Mouse (Mus musculus) limb, embryonic 11.5 days (tissue): Measurements from ENCODE around the gene Pkp3. TPM values are rescaled to one million over a fixed set of nuclear protein-coding genes. Genes with fewer than 3 reads are reported as not detected.

Source experiments
- ATAC-seq: fragments of 200-750 bp; cut with Nextera tagmentation; 2 replicates; pipeline ENCODE4 v1.8.0; 2017; ENCODE audit warnings: low read depth; ENCODE audit not compliant: insufficient number of reproducible peaks, low FRiP score, low TSS enrichment
- DNase-seq: peaks from one replicate; pipeline ENCODE4 v3.0.0-alpha.2; 2015; ENCODE audit warnings: low spot score
- H3K27ac ChIP-seq: fragments of 300-500 bp; sonication (generic); replicated peaks from 2 replicates; pipeline ENCODE4 v1.5.1; 2014; ENCODE audit warnings: low read depth, mild to moderate bottlenecking, low read length
- H3K27me3 ChIP-seq: fragments of 300-500 bp; sonication (generic); 2 replicates; pipeline ENCODE4 v1.6.1; 2014; ENCODE audit warnings: mild to moderate bottlenecking, low read length, mixed read lengths; ENCODE audit not compliant: control insufficient read depth, insufficient read depth
- H3K36me3 ChIP-seq: fragments of 300-500 bp; sonication (generic); 2 replicates; pipeline ENCODE4 v1.6.1; 2014; ENCODE audit warnings: mild to moderate bottlenecking, low read length, moderate library complexity, mixed read lengths; ENCODE audit not compliant: control insufficient read depth, insufficient read depth
- H3K4me1 ChIP-seq: fragments of 300-500 bp; sonication (generic); 2 replicates; pipeline ENCODE4 v1.6.1; 2014; ENCODE audit warnings: low read length, mixed read lengths; ENCODE audit not compliant: control insufficient read depth, insufficient read depth
- H3K4me2 ChIP-seq: fragments of 300-500 bp; sonication (generic); 2 replicates; pipeline ENCODE4 v1.6.1; 2014; ENCODE audit warnings: low read depth, mild to moderate bottlenecking, moderate library complexity; ENCODE audit not compliant: severe bottlenecking
- H3K4me3 ChIP-seq: fragments of 300-500 bp; sonication (generic); 2 replicates; pipeline ENCODE4 v1.5.1; 2014; ENCODE audit warnings: low read depth, low read length
- H3K9ac ChIP-seq: fragments of 300-500 bp; sonication (generic); 2 replicates; pipeline ENCODE4 v1.6.1; 2014; ENCODE audit warnings: mild to moderate bottlenecking, low read length
- H3K9me3 ChIP-seq: fragments of 300-500 bp; sonication (generic); 2 replicates; pipeline ENCODE4 v1.6.1; 2016; ENCODE audit warnings: low read length; ENCODE audit not compliant: control insufficient read depth
- WGBS: fragments of 180-500 bp; shearing (Covaris S2); extraction: QIAGEN DNeasy Blood & Tissue Kit; methylation state at CpG from one replicate; pipeline ENCODE4 v1.1.7; 2014; 5-methylcytosine and 5-hydroxymethylcytosine counted together
- polyA plus RNA-seq: library from polyadenylated mRNA; unstranded; fragments of >200 nt; fragmentation: Nextera tagmentation; extraction: Ambion mirVana; gene quantifications from 2 replicates; pipeline ENCODE4 v1.2.1, GENCODE M21; 2014

Gene Pkp3
- polyA plus RNA-seq, 1 experiment from 2014 or later = 3.3 TPM

DNA sequence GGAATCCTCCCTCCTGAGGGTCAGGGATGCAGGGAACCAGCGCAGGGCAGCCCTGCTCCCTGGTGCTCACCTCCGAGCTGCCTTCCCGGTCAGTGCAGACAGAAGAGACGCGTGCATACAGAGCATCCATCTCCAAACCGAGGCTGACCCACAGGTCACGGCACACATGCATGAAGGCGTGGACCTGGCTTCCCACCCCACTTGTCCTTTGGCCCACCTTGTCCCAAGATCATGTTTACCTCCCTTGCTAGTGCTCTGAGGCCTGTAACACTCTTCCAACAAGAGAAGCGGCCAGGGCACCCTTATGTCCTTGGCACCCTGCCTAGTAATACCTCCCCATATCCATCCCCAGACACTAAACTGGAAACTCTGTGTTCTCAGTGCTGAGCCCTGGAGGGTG is 37.9 kb downstream of the Pkp3 start:
- Histone ChIP-seq H3K4me1 (no peaks in the 10 kb centered on the region), H3K4me2 (no peak overlapping the region), H3K9me3 (no peaks in the 10 kb centered on the region), H3K27me3 (peaks cover 8% of the 10 kb centered on the region), H3K36me3 (no peaks in the 10 kb centered on the region), H3K27ac (no peak overlapping the region), H3K9ac (no peak overlapping the region), H3K4me3 (no peak overlapping the region)
- 86% methylated on average over 9 of the region's 9 CpGs for WGBS
- DNase-seq = no peak
- no peak for ATAC-seq

DNA sequence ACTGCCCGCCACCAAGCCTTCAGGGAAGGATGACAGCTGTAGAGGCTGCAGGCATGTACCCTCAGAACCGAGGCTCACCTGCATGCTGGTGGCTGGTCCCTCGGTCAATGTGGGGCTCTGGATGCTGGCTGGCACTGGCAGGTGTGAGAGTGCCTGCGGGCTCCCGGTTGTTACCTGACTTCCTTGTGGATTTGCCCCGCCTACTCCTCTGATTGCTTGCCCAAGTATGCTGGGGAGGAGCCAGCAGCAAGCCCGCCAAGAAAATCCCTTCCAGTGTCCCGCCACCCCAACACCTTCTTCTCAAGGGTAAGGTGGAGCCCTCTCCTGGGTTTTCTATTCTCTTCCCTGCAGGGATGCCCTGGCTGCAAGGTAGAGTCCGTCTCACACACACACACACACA is 39.6 kb downstream of the Pkp3 start, which contains the start of gene Ano9:
TSS of gene Ano9 (minus strand) at position 171 of the 400 bp plus-strand sequence.
- no peaks in the 10 kb centered on the region for H3K9me3 ChIP-seq
- H3K4me1 ChIP-seq = no peaks in the 10 kb centered on the region
- no peak within 1 kb of the TSS for H3K9ac ChIP-seq
- no peak within 1 kb of the TSS for H3K27ac ChIP-seq
- no peak within 1 kb of the TSS for H3K4me3 ChIP-seq
- WGBS = 10% methylated on average over 9 of the region's 9 CpGs
- ATAC-seq (no peak), DNase-seq (peak; percentile 27)
- H3K27me3 ChIP-seq = peaks cover 8% of the 10 kb centered on the region
- no peaks in the 10 kb centered on the region for H3K36me3 ChIP-seq
- peak within 1 kb of the TSS; percentile 28; the same call in 1 of the 2 replicates for H3K4me2 ChIP-seq

DNA sequence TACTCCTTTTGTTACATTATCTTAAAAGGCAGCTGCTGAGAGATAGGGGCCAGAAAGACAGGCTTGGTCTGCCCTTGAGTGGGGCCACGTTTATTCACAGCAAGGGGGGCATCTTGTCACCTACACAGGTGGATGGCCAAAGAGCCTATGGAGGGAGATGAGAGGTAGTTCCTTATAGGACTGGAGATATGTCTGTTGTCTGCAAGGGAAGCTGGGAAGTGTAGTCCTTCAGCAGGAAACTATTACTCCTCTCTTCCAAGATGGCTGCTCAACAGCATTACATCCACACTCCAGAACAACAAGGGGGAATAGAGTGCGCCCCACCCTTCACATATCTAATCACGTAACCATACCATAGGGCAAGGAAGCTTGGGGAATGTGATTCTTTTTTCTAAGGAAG is 41.5 kb downstream of the Pkp3 start:
- Histone ChIP-seq H3K4me3 (no peak overlapping the region), H3K36me3 (no peaks in the 10 kb centered on the region), H3K4me1 (no peaks in the 10 kb centered on the region), H3K27ac (no peak overlapping the region), H3K9ac (no peak overlapping the region), H3K27me3 (peaks cover 8% of the 10 kb centered on the region), H3K9me3 (no peaks in the 10 kb centered on the region), H3K4me2 (no peak overlapping the region)
- 71% methylated on average over 3 of the region's 3 CpGs for WGBS
- DNase-seq (no peak), ATAC-seq (no peak)

DNA sequence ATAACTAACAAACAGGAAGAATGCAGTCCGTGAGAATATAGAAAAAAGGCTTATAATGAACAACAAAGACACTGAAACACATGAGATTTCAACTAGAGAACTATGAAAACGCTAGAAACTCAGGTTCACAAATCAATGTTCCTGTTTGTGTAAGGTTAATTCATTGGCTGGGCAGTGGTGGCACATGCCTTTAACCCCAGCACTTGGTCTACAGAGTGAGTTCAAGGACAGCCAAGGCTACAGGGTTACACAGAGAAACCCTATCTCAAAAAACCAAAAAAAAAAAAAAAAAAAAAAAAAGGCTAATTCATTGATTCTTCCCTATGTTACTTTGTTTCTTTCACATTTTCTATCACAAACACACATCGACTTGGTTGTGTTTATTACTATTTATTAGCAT is 42.6 kb downstream of the Pkp3 start:
- DNase-seq (no peak), ATAC-seq (no peak)
- WGBS = 81% methylated on average over 3 of the region's 3 CpGs
- no peaks in the 10 kb centered on the region for H3K9me3 ChIP-seq
- no peaks in the 10 kb centered on the region for H3K4me1 ChIP-seq
- no peak overlapping the region for H3K4me3 ChIP-seq
- no peaks in the 10 kb centered on the region for H3K36me3 ChIP-seq
- H3K9ac ChIP-seq = no peak overlapping the region
- no peak overlapping the region for H3K4me2 ChIP-seq
- peaks cover 8% of the 10 kb centered on the region for H3K27me3 ChIP-seq
- no peak overlapping the region for H3K27ac ChIP-seq

DNA sequence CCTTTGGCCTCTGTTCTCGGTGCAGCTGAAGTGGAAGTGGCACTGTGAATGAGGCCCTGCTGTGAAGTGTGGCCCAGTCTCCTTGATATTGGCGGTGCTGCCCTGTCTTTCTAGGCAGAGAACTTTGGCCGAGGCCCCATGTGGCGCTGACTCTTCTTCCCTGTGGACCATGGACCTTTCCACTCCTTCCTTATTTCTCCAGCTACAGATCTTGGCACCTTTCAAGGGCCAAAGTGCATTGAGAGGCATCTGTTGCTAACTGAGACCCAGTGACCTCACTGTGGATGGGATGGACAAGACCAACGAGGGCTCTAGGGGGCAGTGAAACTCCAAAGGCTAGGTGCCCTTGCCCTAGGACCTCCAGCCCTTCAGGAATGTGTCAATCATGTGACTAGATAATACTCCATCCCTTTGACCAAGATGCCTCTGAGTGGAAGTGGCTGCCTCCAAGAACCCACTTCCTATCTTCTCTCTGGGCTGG is 43.1 kb downstream of the Pkp3 start:
- no peaks in the 10 kb centered on the region for H3K4me1 ChIP-seq
- peaks cover 8% of the 10 kb centered on the region for H3K27me3 ChIP-seq
- H3K27ac ChIP-seq = no peak overlapping the region
- H3K4me2 ChIP-seq = no peak overlapping the region
- DNase-seq (no peak), ATAC-seq (no peak)
- H3K9ac ChIP-seq = no peak overlapping the region
- H3K4me3 ChIP-seq = no peak overlapping the region
- H3K36me3 ChIP-seq = no peaks in the 10 kb centered on the region
- WGBS = 81% methylated on average over 5 of the region's 5 CpGs
- no peaks in the 10 kb centered on the region for H3K9me3 ChIP-seq

DNA sequence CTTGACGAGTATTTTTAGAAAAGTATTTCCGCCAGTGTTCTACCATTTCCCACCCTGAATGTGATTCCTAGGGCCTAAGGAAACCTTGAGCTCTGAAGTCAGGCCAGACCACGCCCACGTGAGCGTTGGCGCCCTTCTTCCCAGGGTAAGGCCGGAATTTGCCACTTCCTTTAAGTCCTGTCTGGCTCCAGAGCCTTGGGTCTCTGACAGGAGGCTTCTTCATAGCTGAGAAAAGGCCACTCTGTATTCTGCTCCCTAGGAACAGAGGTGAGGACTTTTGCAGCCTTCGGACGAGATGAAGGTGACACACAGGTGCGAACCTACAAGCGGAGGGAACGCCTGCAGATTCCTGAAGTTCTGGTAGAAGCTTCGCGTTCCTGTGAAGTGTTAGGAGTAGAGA is 44.2 kb downstream of the Pkp3 start, which contains the start of gene Ptdss2:
TSS of gene Ptdss2 (plus strand) at position 138 of the 400 bp plus-strand sequence.
- no peak for ATAC-seq
- DNase-seq = peak; percentile 24

DNA sequence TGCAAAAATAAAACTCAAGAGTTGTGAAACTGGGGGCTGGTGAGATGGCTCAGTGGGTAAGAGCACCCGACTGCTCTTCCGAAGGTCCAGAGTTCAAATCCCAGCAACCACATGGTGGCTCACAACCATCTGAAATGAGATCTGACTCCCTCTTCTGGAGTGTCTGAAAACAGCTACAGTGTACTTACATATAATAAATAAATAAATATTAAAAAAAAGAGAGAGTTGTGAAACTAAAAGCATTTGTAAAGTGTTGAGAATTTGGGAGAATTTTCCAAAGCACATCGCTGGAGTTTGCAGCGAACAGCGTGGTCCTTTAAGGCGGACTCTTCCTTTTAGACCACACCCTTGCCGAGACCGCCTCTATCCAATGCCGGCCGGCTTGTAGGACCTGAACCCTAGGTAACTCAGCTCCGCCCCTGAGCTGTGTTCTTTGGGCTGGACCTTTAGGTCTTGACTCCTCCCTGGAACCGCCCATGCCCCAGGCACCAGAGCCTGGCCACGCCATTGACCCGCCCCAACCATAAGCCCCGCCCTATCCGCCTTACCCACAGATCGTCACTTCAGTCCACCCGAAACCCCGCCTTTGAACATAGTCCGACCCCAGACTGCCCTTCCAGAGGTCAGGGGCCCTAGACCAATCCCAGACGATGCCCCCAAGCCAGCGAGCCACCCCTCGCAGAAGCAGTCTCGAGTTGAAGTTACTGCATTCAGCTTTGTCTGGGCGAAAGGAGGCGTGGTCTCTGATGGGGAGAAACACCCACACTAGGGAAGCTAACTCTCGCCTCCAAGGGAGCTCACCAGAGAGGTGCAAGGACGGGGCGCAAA is 44.9 kb downstream of the Pkp3 start:
- peak overlapping the region; percentile 52 for H3K4me3 ChIP-seq
- DNase-seq (peak; percentile 98), ATAC-seq (peak; percentile 98)
- H3K9me3 ChIP-seq = no peaks in the 10 kb centered on the region
- 2% methylated on average over 29 of the region's 29 CpGs for WGBS
- H3K4me2 ChIP-seq = peak overlapping the region; percentile 72
- H3K9ac ChIP-seq = peak overlapping the region; percentile 68
- H3K27me3 ChIP-seq = no peaks in the 10 kb centered on the region
- no peaks in the 10 kb centered on the region for H3K36me3 ChIP-seq
- peak overlapping the region; percentile 79; the same call in 1 of the 2 replicates for H3K27ac ChIP-seq
- H3K4me1 ChIP-seq = no peaks in the 10 kb centered on the region

More for the DNA sequence above, 44.2 kb downstream of the Pkp3 start, which contains the start of gene Ptdss2:
- H3K36me3 ChIP-seq = no peaks in the 10 kb centered on the region
- peak within 1 kb of the TSS; percentile 52 for H3K4me3 ChIP-seq
- H3K9ac ChIP-seq = peak within 1 kb of the TSS; percentile 68
- H3K9me3 ChIP-seq = no peaks in the 10 kb centered on the region
- H3K4me1 ChIP-seq = no peaks in the 10 kb centered on the region
- H3K27me3 ChIP-seq = peaks cover 3% of the 10 kb centered on the region
- peak within 1 kb of the TSS; percentile 72 for H3K4me2 ChIP-seq
- peak within 1 kb of the TSS; percentile 79; the same call in 1 of the 2 replicates for H3K27ac ChIP-seq
- 38% methylated on average over 14 of the region's 14 CpGs for WGBS

DNA sequence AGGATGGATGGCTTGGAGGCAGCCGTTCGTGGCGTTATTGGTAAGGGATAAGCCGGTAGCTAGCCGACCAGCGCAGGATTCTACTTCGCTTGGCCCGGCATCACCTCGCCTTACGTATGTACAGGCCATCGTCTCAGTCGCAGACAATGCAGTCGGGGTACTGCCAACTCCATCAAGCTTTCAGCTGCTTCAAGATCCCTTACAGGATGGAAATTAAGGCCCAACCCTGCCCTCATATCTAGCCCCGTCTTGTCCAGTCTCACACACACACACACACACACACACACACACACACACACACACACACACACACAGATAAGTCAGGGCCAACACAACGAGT is 45.5 kb downstream of the Pkp3 start:
- peak overlapping the region; percentile 72 for H3K4me2 ChIP-seq
- 2% methylated on average over 15 of the region's 15 CpGs for WGBS
- ATAC-seq = 0 out of 2 replicates have a peak, but pooled peaks have one; percentile 13
- H3K4me1 ChIP-seq = no peaks in the 10 kb centered on the region
- H3K4me3 ChIP-seq = peak overlapping the region; percentile 52
- no peaks in the 10 kb centered on the region for H3K36me3 ChIP-seq
- DNase-seq = no peak
- H3K27me3 ChIP-seq = no peaks in the 10 kb centered on the region
- H3K9me3 ChIP-seq = no peaks in the 10 kb centered on the region
- peak overlapping the region; percentile 68 for H3K9ac ChIP-seq
- peak overlapping the region; percentile 79; the same call in 1 of the 2 replicates for H3K27ac ChIP-seq
